Mouse (Mus musculus) heart, embryonic 15.5 days (tissue): Measurements from ENCODE around the gene Kdm2b. TPM values are rescaled to one million over a fixed set of nuclear protein-coding genes. Genes with fewer than 3 reads are reported as not detected.
A peak's percentile ranks its signal among the peaks of the same experiment; 100 is the strongest.

Experiments used
- ATAC-seq: fragments of 200-750 bp; cut with Nextera tagmentation; replicated peaks from 2 replicates; pipeline ENCODE4 v1.8.0; 2017; ENCODE audit warnings: low read depth, moderate TSS enrichment; ENCODE audit not compliant: insufficient number of reproducible peaks, insufficient read depth, low FRiP score
- H3K27ac ChIP-seq: fragments of 300-500 bp; sonication (generic); 2 replicates; pipeline ENCODE4 v1.5.1; 2015; ENCODE audit warnings: mild to moderate bottlenecking, inconsistent platforms
- H3K27me3 ChIP-seq: fragments of 300-500 bp; sonication (generic); 2 replicates; pipeline ENCODE4 v1.6.1; 2015; ENCODE audit warnings: inconsistent platforms
- H3K36me3 ChIP-seq: fragments of 300-500 bp; sonication (generic); 2 replicates; pipeline ENCODE4 v1.6.1; 2015; ENCODE audit warnings: mild to moderate bottlenecking, inconsistent platforms
- H3K4me1 ChIP-seq: fragments of 300-500 bp; sonication (generic); replicated peaks from 2 replicates; pipeline ENCODE4 v1.6.1; 2015; ENCODE audit warnings: inconsistent platforms
- H3K4me2 ChIP-seq: fragments of 300-500 bp; sonication (generic); 2 replicates; pipeline ENCODE4 v1.6.1; 2015; ENCODE audit warnings: inconsistent platforms, mild to moderate bottlenecking, moderate library complexity
- H3K4me3 ChIP-seq: fragments of 300-500 bp; sonication (generic); 2 replicates; pipeline ENCODE4 v1.5.1; 2015; ENCODE audit warnings: mild to moderate bottlenecking, inconsistent platforms
- H3K9ac ChIP-seq: fragments of 300-500 bp; sonication (generic); 2 replicates; pipeline ENCODE4 v1.6.1; 2015; ENCODE audit warnings: mild to moderate bottlenecking, inconsistent platforms
- H3K9me3 ChIP-seq: fragments of 300-500 bp; sonication (generic); replicated peaks from 2 replicates; pipeline ENCODE4 v1.6.1; 2016; ENCODE audit warnings: inconsistent platforms
- WGBS: fragments of 180-500 bp; shearing (Covaris S2); methylation state at CpG from one replicate; pipeline ENCODE4 v1.1.7; 2015; ENCODE audit warnings: mixed read lengths; 5-methylcytosine and 5-hydroxymethylcytosine counted together
- polyA plus RNA-seq: library from polyadenylated mRNA; unstranded; fragments of >200 nt; fragmentation: Nextera tagmentation; extraction: Ambion mirVana; gene quantifications from 2 replicates; pipeline ENCODE4 v1.2.1, GENCODE M21; 2015

Gene Kdm2b
- polyA plus RNA-seq, 1 experiment from 2014 or later = 23.9 TPM

GRCm38 (mm10) chr5:122824450-122824849 is 165.2 kb downstream of the Kdm2b start:
- 63% methylated on average over 6 of the region's 6 CpGs for WGBS
- ATAC-seq = no peak
- no peak overlapping the region for H3K4me3 ChIP-seq
- no peaks in the 10 kb centered on the region for H3K27me3 ChIP-seq
- no peak overlapping the region for H3K27ac ChIP-seq
- H3K9ac ChIP-seq = no peak overlapping the region
- H3K4me2 ChIP-seq = no peak overlapping the region
- no peaks in the 10 kb centered on the region for H3K9me3 ChIP-seq
- 0 out of 2 replicates have a peak, but pooled peaks cover under 1% of the 10 kb centered on the region for H3K36me3 ChIP-seq
- peaks cover 8% of the 10 kb centered on the region for H3K4me1 ChIP-seq

DNA sequence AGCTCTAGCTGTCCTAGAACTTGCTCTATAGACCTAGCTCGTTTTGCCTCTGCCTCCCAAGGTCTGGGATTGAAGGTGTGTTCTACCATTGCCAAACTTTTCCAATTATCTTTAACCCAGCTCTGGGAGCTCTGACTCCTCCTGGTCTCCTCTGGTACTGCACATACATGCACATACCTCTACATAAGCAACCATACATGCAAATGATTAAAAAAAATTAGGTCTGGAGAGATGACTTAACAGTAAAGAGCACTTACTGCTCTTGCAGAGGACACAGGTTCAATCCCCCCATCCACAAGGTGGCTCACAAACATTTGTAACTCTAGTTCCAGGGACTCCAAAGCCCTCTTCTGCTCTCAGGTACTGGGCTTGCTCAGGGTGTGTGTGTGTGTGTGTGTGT is 165.6 kb downstream of the Kdm2b start:
- Histone ChIP-seq H3K9ac (no peak overlapping the region), H3K4me3 (no peak overlapping the region), H3K27me3 (no peaks in the 10 kb centered on the region), H3K9me3 (no peaks in the 10 kb centered on the region), H3K27ac (no peak overlapping the region), H3K4me1 (peaks cover 11% of the 10 kb centered on the region), H3K36me3 (0 out of 2 replicates have a peak, but pooled peaks cover 4% of the 10 kb centered on the region), H3K4me2 (no peak overlapping the region)
- WGBS = 75% methylated on average over 1 of the region's 1 CpGs
- ATAC-seq = no peak

GRCm38 (mm10) chr5:122822441-122822840 is 167.2 kb downstream of the Kdm2b start:
- Histone ChIP-seq H3K27ac (no peak overlapping the region), H3K4me3 (no peak overlapping the region), H3K27me3 (no peaks in the 10 kb centered on the region), H3K9me3 (no peaks in the 10 kb centered on the region), H3K4me1 (peaks cover 11% of the 10 kb centered on the region), H3K9ac (no peak overlapping the region), H3K36me3 (peaks cover 19% of the 10 kb centered on the region), H3K4me2 (no peak overlapping the region)
- 85% methylated on average over 4 of the region's 4 CpGs for WGBS
- ATAC-seq = no peak

DNA sequence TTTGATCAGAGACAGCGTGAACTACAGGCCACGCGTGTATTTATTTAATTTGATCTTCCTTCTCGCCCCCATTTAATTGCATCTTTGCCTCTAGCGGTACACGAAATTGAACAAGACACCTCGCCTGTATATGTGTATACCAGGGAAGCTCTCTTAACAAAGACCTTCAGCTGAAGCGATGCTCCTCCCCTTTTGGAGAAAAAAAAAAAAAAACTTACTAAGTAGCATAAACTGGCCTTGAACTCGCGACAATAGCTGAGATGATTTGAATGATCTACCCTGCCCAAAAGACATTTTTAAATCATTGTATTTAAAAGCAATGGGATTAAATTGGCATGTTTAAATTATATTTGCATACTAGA is 168.1 kb downstream of the Kdm2b start:
- peak overlapping the region; percentile 69 for H3K4me2 ChIP-seq
- H3K9ac ChIP-seq = peak overlapping the region; percentile 50; the same call in 1 of the 2 replicates
- peaks cover 11% of the 10 kb centered on the region for H3K4me1 ChIP-seq
- peak; percentile 5; the same call in 1 of the 2 replicates for ATAC-seq
- H3K36me3 ChIP-seq = peaks cover 27% of the 10 kb centered on the region
- peak overlapping the region; percentile 94 for H3K27ac ChIP-seq
- no peaks in the 10 kb centered on the region for H3K9me3 ChIP-seq
- WGBS = under 1% methylated on average over 10 of the region's 10 CpGs
- no peaks in the 10 kb centered on the region for H3K27me3 ChIP-seq
- H3K4me3 ChIP-seq = peak overlapping the region; percentile 70

- no peaks in the 10 kb centered on the region for H3K27me3 ChIP-seq
- peaks cover 11% of the 10 kb centered on the region for H3K4me1 ChIP-seq
- ATAC-seq = peak; percentile 100
- H3K4me3 ChIP-seq = peak within 1 kb of the TSS; percentile 70
- H3K36me3 ChIP-seq = peaks cover 30% of the 10 kb centered on the region
- WGBS = 0% methylated on average over 55 of the region's 55 CpGs
- H3K9ac ChIP-seq = peak within 1 kb of the TSS; percentile 74
- peak within 1 kb of the TSS; percentile 94 for H3K27ac ChIP-seq
- peak within 1 kb of the TSS; percentile 69 for H3K4me2 ChIP-seq
- no peaks in the 10 kb centered on the region for H3K9me3 ChIP-seq
Observed at GRCm38 (mm10) chr5:122820777-122821523, 168.7 kb downstream of the Kdm2b start, which contains the start of gene Anapc5. Gene Anapc5, minus strand, starts transcription at chr5:122821339.

Other genes with a start within 250 kb of the Kdm2b start
- 11.8 and 17.6 TPM in 2 replicates for gene Camkk2, start 210.4 kb downstream of the Kdm2b start, polyA plus RNA-seq
- gene Anapc5, start 168.5 kb downstream of the Kdm2b start, polyA plus RNA-seq = 286 and 337 TPM in 2 replicates
- gene Rnf34, start 139.8 kb downstream of the Kdm2b start, polyA plus RNA-seq = 28.5 and 28.7 TPM in 2 replicates
- gene Orai1, start 25.3 kb upstream of the Kdm2b start, polyA plus RNA-seq = 17.3 and 19.0 TPM in 2 replicates
- not detected in 2 replicates for gene Morn3, start 57.2 kb upstream of the Kdm2b start, polyA plus RNA-seq
- gene Tmem120b, start 78.6 kb upstream of the Kdm2b start, polyA plus RNA-seq = 11.3 and 13.0 TPM in 2 replicates
- gene Rhof, start 142.9 kb upstream of the Kdm2b start, polyA plus RNA-seq = 1.5 and 3.1 TPM in 2 replicates
- 6.0 and 6.9 TPM in 2 replicates for gene Setd1b, start 152.4 kb upstream of the Kdm2b start, polyA plus RNA-seq
- gene Psmd9, start 179.6 kb upstream of the Kdm2b start, polyA plus RNA-seq = 54.9 and 66.7 TPM in 2 replicates
- gene Hpd, start 192.9 kb upstream of the Kdm2b start, polyA plus RNA-seq = 0.37 TPM in 1 of 2 replicates, not detected in the other